Mouse (Mus musculus) mesoderm, embryonic 11.5 days (tissue): ENCODE data around the gene Me3.

Experiments used
- DNase-seq: peaks from one replicate; pipeline ENCODE4 v3.0.0-alpha.2; 2012; ENCODE audit warnings: low read depth, low spot score

Gene Me3

GRCm38 (mm10) chr7:89829201-89829600, 197.0 kb downstream of the Me3 start:
- peak; percentile 44 for DNase-seq

- DNase-seq, result no peak
Measured at GRCm38 (mm10) chr7:89833521-89833920, 201.3 kb downstream of the Me3 start.

- DNase-seq, result no peak
Measured at GRCm38 (mm10) chr7:89835566-89835965, 203.4 kb downstream of the Me3 start.

GRCm38 (mm10) chr7:89836676-89837075, 204.5 kb downstream of the Me3 start:
- no peak for DNase-seq

GRCm38 (mm10) chr7:89837841-89838240, 205.6 kb downstream of the Me3 start:
- DNase-seq, result no peak

GRCm38 (mm10) chr7:89839721-89840120, 207.5 kb downstream of the Me3 start:
- no peak for DNase-seq

GRCm38 (mm10) chr7:89841670-89842403, 209.6 kb downstream of the Me3 start:
- DNase-seq, result peak; percentile 92

GRCm38 (mm10) chr7:89842404-89842715, 210.2 kb downstream of the Me3 start:
- DNase-seq, result no peak

- DNase-seq, result no peak
Measured at GRCm38 (mm10) chr7:89843121-89843520, 210.9 kb downstream of the Me3 start.

- no peak for DNase-seq
Measured at GRCm38 (mm10) chr7:89843533-89843932, 211.3 kb downstream of the Me3 start.

GRCm38 (mm10) chr7:89845669-89846068, 213.5 kb downstream of the Me3 start:
- no peak for DNase-seq

GRCm38 (mm10) chr7:89850510-89850909, 218.3 kb downstream of the Me3 start:
- no peak for DNase-seq

GRCm38 (mm10) chr7:89852158-89853095, 220.2 kb downstream of the Me3 start:
- DNase-seq, result peak; percentile 39

GRCm38 (mm10) chr7:89853131-89853530, 220.9 kb downstream of the Me3 start:
- DNase-seq, result no peak

GRCm38 (mm10) chr7:89855196-89855595, 223.0 kb downstream of the Me3 start:
- DNase-seq, result no peak

GRCm38 (mm10) chr7:89856440-89857217, 224.4 kb downstream of the Me3 start:
- DNase-seq, result peak; percentile 77

- no peak for DNase-seq
Measured at GRCm38 (mm10) chr7:89864769-89865168, 232.6 kb downstream of the Me3 start.

GRCm38 (mm10) chr7:89867221-89867620, 235.0 kb downstream of the Me3 start:
- DNase-seq, result no peak

- no peak for DNase-seq
Measured at GRCm38 (mm10) chr7:89879686-89880085, 247.5 kb downstream of the Me3 start.

GRCm38 (mm10) chr7:89884551-89884950, 252.4 kb downstream of the Me3 start:
- DNase-seq, result no peak

- no peak for DNase-seq
Measured at GRCm38 (mm10) chr7:89891412-89891811, 259.2 kb downstream of the Me3 start.

GRCm38 (mm10) chr7:89891856-89892255, 259.7 kb downstream of the Me3 start:
- peak; percentile 48 for DNase-seq
